Mouse (Mus musculus) adrenal gland, postnatal 10 days (tissue): ENCODE results near the gene Qprt. TPM values are rescaled to one million over a fixed set of nuclear protein-coding genes. Genes with fewer than 3 reads are reported as not detected.

Experiments used
- DNase-seq: peaks from one replicate; pipeline ENCODE4 v3.0.0; 2021; ENCODE audit warnings: mixed read lengths
- long read RNA-seq, 2 experiments: library from polyadenylated mRNA; stranded (forward); transcript quantifications; one replicate each; pipeline ENCODE4 v2.0.0; 2021
- total RNA-seq, 2 experiments: library from RNA; stranded (reverse); gene quantifications; 2 replicates each; pipeline ENCODE4 v1.2.3; 2021

The Qprt gene
- 10 to 100 TPM in 1 of 2 experiments, 1 to 10 TPM in 1; 7.6 to 20.7 TPM for total RNA-seq
- long read RNA-seq, experiment 1, transcript Qprt-201 (4 exons, 2,050 nt), result major isoform, 25 of 34 reads
- long read RNA-seq, experiment 1, partial matches to known transcripts, result 7 of 34 reads
- long read RNA-seq, experiment 1, other reads (novel, unspliced or antisense), result 2 of 34 reads
- long read RNA-seq, experiment 2, partial matches to known transcripts, result 1 of 5 reads
- long read RNA-seq, experiment 2, other reads (novel, unspliced or antisense), result 0 of 5 reads

GRCm38 (mm10) chr7:127121911-127122270, at the start of gene Qprt:
Gene Qprt, minus strand, starts transcription at chr7:127122226.
- no peak for DNase-seq

DNA sequence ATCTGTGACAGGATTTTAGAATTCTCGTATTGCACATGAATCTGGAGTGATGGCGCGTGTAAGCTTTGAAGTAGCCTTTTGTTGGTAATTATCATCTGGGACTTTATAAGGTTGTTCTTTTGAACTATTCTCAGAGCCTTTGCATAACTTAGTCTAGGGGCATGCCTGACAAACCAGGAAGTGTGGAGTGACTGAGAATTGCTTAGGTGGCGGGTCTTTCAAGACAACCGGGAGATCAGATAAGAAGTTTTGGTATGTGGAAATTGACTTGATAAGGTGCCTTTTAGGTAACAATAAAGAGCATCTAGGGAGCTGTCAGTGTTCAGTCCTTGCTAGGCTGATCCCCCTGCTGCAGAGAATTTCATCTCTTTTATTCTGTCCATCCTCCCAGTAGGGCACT, 44.5 kb upstream of the Qprt start:
- no peak for DNase-seq

- no peak for DNase-seq
Measured at GRCm38 (mm10) chr7:127165607-127166493, 43.8 kb upstream of the Qprt start.

DNA sequence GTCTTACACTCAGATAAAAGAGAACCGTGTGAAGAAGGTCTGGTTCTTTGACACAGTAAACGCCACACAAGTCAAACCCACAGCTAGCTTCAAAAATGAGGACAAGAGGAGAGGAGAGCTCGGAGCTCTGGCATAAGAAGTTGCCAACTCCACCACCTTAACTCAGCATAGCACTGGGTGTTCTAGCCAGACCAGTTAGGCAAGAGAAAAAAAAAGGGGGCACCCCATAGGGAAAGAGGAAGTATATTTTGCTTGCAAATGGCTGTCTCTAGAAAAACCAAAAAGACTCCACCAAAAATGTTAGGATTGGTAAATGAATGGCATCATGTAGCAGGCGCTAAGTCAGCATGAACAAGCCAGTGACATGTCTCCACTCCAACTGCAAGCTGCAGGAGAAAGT, 42.0 kb upstream of the Qprt start:
- no peak for DNase-seq

DNA sequence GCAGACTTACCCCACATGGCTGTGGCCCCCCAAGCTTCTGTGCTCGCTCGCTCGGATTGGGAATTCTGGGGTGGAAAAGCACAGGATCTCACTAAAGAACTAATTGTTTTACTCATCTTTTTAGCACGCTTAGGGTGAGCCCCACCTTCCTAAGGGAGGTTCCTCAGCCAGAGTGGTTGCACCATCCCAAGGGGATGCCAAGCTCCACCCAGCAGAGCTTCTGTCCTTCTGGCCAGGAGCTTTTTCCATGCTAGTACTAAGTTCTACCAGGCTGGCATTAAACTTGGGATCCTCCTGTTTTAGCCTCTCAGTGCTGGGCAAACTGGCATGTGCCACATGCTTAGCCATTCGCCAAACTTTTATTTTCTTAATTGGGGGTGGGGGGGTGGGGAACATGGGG, 40.5 kb upstream of the Qprt start:
- DNase-seq, result peak; percentile 65

DNA sequence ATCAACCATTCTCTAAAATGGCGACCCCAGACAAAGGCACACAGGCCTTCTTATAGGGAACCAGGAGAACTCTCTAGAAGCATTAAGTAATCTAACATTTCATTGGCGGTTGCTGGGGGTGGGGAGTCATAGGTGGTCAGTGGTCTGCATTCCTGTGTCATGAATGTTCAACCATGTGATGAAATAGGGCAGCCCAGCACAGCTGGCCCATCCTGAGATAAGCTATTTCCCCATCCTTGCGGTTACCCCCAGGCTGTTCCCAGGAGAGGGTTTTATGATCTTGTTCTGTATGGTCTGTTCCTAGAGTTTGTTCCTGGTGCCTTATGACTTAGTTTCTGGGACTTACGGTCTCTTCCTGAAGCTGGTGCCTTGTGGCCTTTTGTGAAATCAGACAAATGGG, 35.5 kb upstream of the Qprt start:
- no peak for DNase-seq

GRCm38 (mm10) chr7:127153477-127153876, 31.5 kb upstream of the Qprt start:
- DNase-seq, result peak; percentile 25

DNA sequence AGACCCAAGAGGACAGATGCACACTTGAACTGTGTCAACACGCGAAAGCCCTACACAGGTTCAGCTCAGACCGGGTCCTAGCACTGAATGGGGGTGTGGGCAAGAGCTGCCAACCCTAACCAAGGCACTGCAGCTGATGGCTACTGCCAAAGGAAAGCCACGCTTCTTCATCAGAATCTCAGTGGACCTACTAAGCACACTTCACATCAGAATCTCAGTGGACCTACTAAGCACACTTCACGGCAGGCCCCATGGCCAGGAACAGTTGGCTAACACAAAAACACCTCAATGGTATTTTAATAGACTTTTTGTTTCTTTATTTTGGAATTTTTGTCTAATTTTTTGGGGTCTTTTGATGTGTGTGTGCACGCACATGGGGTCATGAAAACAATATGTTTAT, 30.4 kb upstream of the Qprt start:
- DNase-seq, result no peak

GRCm38 (mm10) chr7:127147901-127148300, 25.9 kb upstream of the Qprt start:
- no peak for DNase-seq

DNA sequence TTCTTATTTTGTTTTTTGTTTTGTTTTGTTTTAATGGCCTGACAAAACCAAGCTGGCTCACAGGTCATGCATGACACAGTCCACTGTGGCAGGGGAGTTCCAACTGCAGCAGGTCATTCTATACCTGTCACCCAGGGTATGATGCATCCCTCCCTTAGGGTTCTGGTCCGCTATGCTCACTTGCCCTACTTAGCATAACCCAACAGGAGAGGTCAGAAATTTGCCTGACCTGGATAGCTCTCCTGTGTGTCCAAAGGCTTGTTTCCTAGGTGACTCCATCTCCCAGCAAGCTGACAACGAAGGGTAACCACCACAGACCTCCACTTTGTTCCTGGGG, 24.2 kb upstream of the Qprt start:
- no peak for DNase-seq

GRCm38 (mm10) chr7:127145387-127146266, 23.6 kb upstream of the Qprt start:
- DNase-seq, result no peak

GRCm38 (mm10) chr7:127144412-127144811, 22.4 kb upstream of the Qprt start:
- DNase-seq, result no peak

GRCm38 (mm10) chr7:127142666-127143065, 20.6 kb upstream of the Qprt start:
- DNase-seq, result no peak

DNA sequence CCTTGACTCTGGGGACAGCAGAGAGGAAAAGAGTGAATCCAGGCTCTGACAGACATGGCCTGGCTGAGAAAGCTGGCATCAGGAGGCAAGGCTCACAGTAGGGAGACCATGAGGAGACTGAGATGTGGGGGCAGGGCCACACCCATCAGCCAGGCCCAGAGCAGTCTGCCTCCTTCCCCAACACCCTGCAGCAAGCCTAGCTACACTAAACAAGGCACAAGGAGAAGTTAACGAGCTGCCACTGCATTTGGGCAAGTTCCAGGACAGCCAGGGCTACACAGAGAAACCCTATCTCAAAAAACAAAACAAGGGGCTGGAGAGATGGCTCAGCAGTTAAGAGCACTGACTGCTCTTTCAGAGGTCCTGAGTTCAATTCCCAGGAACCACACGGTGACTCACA, 20.2 kb upstream of the Qprt start:
- DNase-seq, result no peak

DNA sequence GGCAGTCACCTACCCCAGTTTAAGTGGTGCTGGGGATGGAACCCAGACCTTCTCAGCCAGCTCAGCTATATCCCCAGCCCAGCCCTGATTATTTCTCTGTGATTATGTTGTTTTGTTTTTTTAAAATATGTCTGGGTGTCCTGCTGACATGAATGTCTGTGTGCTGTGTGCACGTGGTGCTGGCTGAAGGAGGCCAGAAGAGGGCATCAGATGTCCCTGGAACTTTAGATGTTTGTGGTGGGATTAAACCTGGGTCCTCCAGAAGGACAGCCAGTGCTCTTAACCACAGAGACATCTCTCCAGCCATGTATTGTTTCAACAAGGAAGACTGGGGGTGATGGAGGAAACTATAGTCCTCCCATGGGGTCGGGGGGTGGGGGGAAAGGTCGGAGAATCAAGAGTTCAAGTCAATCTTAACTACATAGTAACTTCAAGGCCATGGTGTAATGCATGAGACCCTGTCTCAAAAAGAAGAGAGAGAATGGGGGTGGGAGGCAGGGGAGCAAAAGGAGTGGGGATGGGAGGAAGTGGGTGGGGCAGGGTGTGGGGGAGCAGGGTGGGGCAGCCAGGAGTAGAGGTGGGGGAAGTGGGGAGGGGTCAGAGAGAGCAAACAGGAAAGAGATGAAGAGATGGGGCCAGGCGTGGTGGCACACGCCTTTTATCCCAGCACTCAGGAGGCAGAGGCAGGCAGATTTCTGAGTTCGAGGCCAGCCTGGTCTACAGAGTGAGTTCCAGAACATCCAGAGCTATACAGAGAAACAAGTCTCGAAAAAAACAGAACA, 18.8 kb upstream of the Qprt start:
- no peak for DNase-seq

GRCm38 (mm10) chr7:127139562-127139961, 17.5 kb upstream of the Qprt start:
- no peak for DNase-seq

GRCm38 (mm10) chr7:127139100-127139499, 17.1 kb upstream of the Qprt start:
- DNase-seq, result no peak

DNA sequence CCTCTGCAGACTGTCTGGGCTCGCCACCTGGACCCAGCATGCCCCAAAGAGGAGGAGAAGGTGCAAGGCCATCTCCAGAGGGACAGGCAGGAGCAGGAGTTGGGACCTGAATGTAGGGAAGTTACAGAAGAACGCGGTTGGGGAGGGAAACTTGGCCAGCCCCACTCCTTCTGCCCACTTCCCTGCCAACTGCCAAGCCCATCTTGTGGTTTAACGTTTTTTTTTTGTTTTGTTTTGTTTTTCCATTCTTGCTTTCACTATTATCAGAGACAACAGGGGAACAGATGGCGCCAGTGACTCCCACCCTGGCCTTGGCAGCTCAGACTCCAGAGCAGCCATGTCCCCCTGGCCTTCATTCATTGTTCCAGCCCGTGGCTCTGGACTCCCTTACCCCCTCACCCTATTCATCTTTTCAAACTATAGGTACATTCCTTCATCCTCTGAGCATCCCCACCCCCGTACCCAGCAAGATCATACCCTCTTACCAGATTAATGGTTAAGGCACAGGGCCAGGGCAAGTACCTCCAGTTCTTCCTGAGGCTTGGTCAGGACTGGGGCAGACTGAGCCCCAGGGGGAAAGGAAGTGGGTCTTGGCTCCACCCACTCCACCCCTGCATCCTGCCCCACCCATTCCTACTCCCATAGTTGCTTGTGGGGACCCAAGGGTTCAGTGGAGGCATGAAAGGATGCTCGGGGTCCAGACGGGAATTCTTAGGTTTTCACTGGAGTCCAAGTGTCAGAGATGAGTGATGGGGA, 15.4 kb upstream of the Qprt start, which contains the start of gene Spn:
Gene Spn (minus strand): TSS at position 562 of the 756 bp plus-strand sequence.
- no peak for DNase-seq

- DNase-seq, result no peak
Measured at GRCm38 (mm10) chr7:127136181-127137071, 14.4 kb upstream of the Qprt start.

- DNase-seq, result no peak
Measured at GRCm38 (mm10) chr7:127134821-127135447, 12.9 kb upstream of the Qprt start.
